Mouse (Mus musculus) thymus, adult 18-20 months (tissue): ENCODE data around the gene Gpr65.
"Not testable (repeated sequence)": the region's sequence is repeated elsewhere in the genome, so short reads cannot be mapped to it uniquely, and the experiment has no call there.

Experiments used
- DNase-seq, 2 experiments: peaks; one replicate each; pipeline ENCODE4 v3.0.0; 2022; ENCODE audit warnings: mixed read lengths in 2 of 2

The Gpr65 gene

GRCm38 (mm10) chr12:98283487-98283860 lies 15.0 kb downstream of the Gpr65 start:
- no peak for DNase-seq

- no peak for DNase-seq
These were observed 16.0 kb downstream of the Gpr65 start for GRCm38 (mm10) chr12:98284477-98284876.

- DNase-seq: no peak
These were observed 22.0 kb downstream of the Gpr65 start for GRCm38 (mm10) chr12:98290475-98290874.

GRCm38 (mm10) chr12:98292278-98292677 lies 23.8 kb downstream of the Gpr65 start:
- no peak for DNase-seq

GRCm38 (mm10) chr12:98294241-98294640 lies 25.8 kb downstream of the Gpr65 start:
- no peak for DNase-seq

GRCm38 (mm10) chr12:98301980-98302379 lies 33.5 kb downstream of the Gpr65 start:
- no peak for DNase-seq

GRCm38 (mm10) chr12:98303013-98303412 lies 34.6 kb downstream of the Gpr65 start:
- DNase-seq: no peak

GRCm38 (mm10) chr12:98307179-98307915 lies 38.9 kb downstream of the Gpr65 start:
- no peak for DNase-seq

GRCm38 (mm10) chr12:98311376-98312083 lies 43.1 kb downstream of the Gpr65 start:
- DNase-seq: no peak

- no peak for DNase-seq
These were observed 47.5 kb downstream of the Gpr65 start for GRCm38 (mm10) chr12:98315924-98316323.

- no peak for DNase-seq
These were observed 49.4 kb downstream of the Gpr65 start for GRCm38 (mm10) chr12:98317718-98318340.

- DNase-seq: no peak
These were observed 54.0 kb downstream of the Gpr65 start for GRCm38 (mm10) chr12:98322426-98322825.

GRCm38 (mm10) chr12:98324170-98324569 lies 55.7 kb downstream of the Gpr65 start:
- DNase-seq: not testable (repeated sequence)
